Mouse (Mus musculus) ES-E14 (cell line): ENCODE results near the gene Rxra. TPM values are rescaled to one million over a fixed set of nuclear protein-coding genes. Genes with fewer than 3 reads are reported as not detected.

ENCODE experiments used
- DNase-seq: peaks from one replicate; pipeline ENCODE4 v3.0.0-alpha.2; 2013; ENCODE audit warnings: low read depth, low spot score
- H3K27ac ChIP-seq: 2 replicates; pipeline ENCODE4 v1.5.1; 2012; ENCODE audit warnings: low read depth, mild to moderate bottlenecking, low read length, moderate library complexity, mixed read lengths; ENCODE audit not compliant: poor library complexity, insufficient read depth, severe bottlenecking
- H3K36me3 ChIP-seq: 2 replicates; pipeline ENCODE4 v1.6.1; 2012; ENCODE audit warnings: mild to moderate bottlenecking, low read length, moderate library complexity, mixed read lengths; ENCODE audit not compliant: control insufficient read depth, poor library complexity, insufficient read depth, severe bottlenecking
- H3K4me1 ChIP-seq, 2 experiments: fragments of 150-350 bp in 1 of 2; sonication (generic) in 1 of 2; 2 replicates each; pipeline ENCODE4 v1.6.1; 2012; ENCODE audit warnings: low read length in 2 of 2, mild to moderate bottlenecking in 1 of 2, mixed read lengths in 1 of 2; ENCODE audit not compliant: control insufficient read depth in 2 of 2, insufficient read depth in 2 of 2, poor library complexity in 1 of 2
- H3K4me3 ChIP-seq, 2 experiments: fragments of 150-350 bp in 1 of 2; sonication (generic) in 1 of 2; 2 replicates each; pipeline ENCODE4 v1.5.1; 2012; ENCODE audit warnings: low read length in 2 of 2, low read depth in 1 of 2, mild to moderate bottlenecking in 1 of 2, mixed read lengths in 1 of 2; ENCODE audit not compliant: insufficient read depth in 1 of 2, poor library complexity in 1 of 2, severe bottlenecking in 1 of 2
- H3K9ac ChIP-seq: 2 replicates; pipeline ENCODE4 v1.6.1; 2012; ENCODE audit warnings: low read depth, mild to moderate bottlenecking, low read length, mixed read lengths; ENCODE audit not compliant: poor library complexity, insufficient read depth, severe bottlenecking
- H3K9me3 ChIP-seq: fragments of 150-350 bp; sonication (generic); 2 replicates; pipeline ENCODE4 v1.6.1; 2012; ENCODE audit warnings: low read depth, mild to moderate bottlenecking, low read length; ENCODE audit not compliant: control insufficient read depth, insufficient read depth
- CHD2 ChIP-seq: IDR thresholded peaks from 2 replicates; pipeline ENCODE4 v1.6.1; 2014; ENCODE audit warnings: mild to moderate bottlenecking, low read depth, low read length, inconsistent platforms
- HCFC1 ChIP-seq: IDR thresholded peaks from 2 replicates; pipeline ENCODE4 v1.6.1; 2012; ENCODE audit warnings: low read length, inconsistent platforms, borderline replicate concordance; ENCODE audit not compliant: insufficient read depth
- MAFK ChIP-seq: IDR thresholded peaks from 2 replicates; pipeline ENCODE4 v1.6.1; 2014; ENCODE audit warnings: mild to moderate bottlenecking, low read depth, low read length, inconsistent platforms; ENCODE audit not compliant: insufficient read depth
- ZC3H11A ChIP-seq: IDR thresholded peaks from 2 replicates; pipeline ENCODE4 v1.6.1; 2012; ENCODE audit warnings: low read depth, mild to moderate bottlenecking, inconsistent platforms, low read length, borderline replicate concordance
- ZNF384 ChIP-seq: IDR thresholded peaks from 2 replicates; pipeline ENCODE4 v1.6.1; 2012; ENCODE audit warnings: low read depth, low read length, inconsistent platforms
- in situ Hi-C, 2 experiments: fragments of 600-800 bp; cut with MboI; formaldehyde crosslinking; loops; one replicate each; pipeline ENCODE4 v1.15.1; 2025; ENCODE audit warnings: low sequenced_read_pairs in 2 of 2, inconsistent platforms in 1 of 2; ENCODE audit not compliant: unreplicated experiment in 2 of 2
- total RNA-seq: library from RNA; depleted of rRNA; stranded (reverse); fragments of 300-350 nt; gene quantifications from 2 replicates; pipeline ENCODE4 v1.2.3, GENCODE M21; 2012

Gene Rxra
- total RNA-seq, 1 experiment: 21.0 TPM

GRCm38 (mm10) chr2:27733021-27733420 is 56.8 kb downstream of the Rxra start:
- H3K36me3 ChIP-seq: no peaks in the 10 kb centered on the region
- TF ChIP-seq MAFK (no peak), CHD2 (no peak), ZNF384 (no peak), ZC3H11A (no peak), HCFC1 (no peak)
- in situ Hi-C loops: no loop called here
- DNase-seq: no peak
- H3K27ac ChIP-seq: no peak overlapping the region
- peaks cover 0 to 5% of the 10 kb centered on the region in 2 experiments; a peak in 1 of 4 replicates for H3K4me1 ChIP-seq
- no peaks in the 10 kb centered on the region for H3K9me3 ChIP-seq
- no peak overlapping the region for H3K4me3 ChIP-seq
- H3K9ac ChIP-seq: no peak overlapping the region

- Histone ChIP-seq H3K27ac (no peak overlapping the region), H3K36me3 (no peaks in the 10 kb centered on the region), H3K4me1 (peaks cover under 1 to 5% of the 10 kb centered on the region in 2 experiments; a peak in 2 of 4 replicates), H3K4me3 (no peak overlapping the region), H3K9ac (no peak overlapping the region), H3K9me3 (no peaks in the 10 kb centered on the region)
- no peak for DNase-seq
- in situ Hi-C loops: no loop called here
- no peak for TF ChIP-seq HCFC1
- no peak for TF ChIP-seq ZC3H11A
- TF ChIP-seq ZNF384: no peak
- TF ChIP-seq MAFK: no peak
- TF ChIP-seq CHD2: no peak
Measured at GRCm38 (mm10) chr2:27734328-27734727, 58.1 kb downstream of the Rxra start.

GRCm38 (mm10) chr2:27734800-27735199 is 58.6 kb downstream of the Rxra start:
- H3K9me3 ChIP-seq: no peaks in the 10 kb centered on the region
- H3K36me3 ChIP-seq: no peaks in the 10 kb centered on the region
- DNase-seq: no peak
- no peak overlapping the region for H3K9ac ChIP-seq
- no peak overlapping the region for H3K4me3 ChIP-seq
- no peak overlapping the region for H3K27ac ChIP-seq
- in situ Hi-C loops: no loop called here
- TF ChIP-seq HCFC1: no peak
- TF ChIP-seq MAFK: no peak
- TF ChIP-seq CHD2: no peak
- no peak for TF ChIP-seq ZNF384
- TF ChIP-seq ZC3H11A: no peak
- peaks cover 5 to 9% of the 10 kb centered on the region in 2 experiments; a peak in 2 of 4 replicates for H3K4me1 ChIP-seq

GRCm38 (mm10) chr2:27736802-27737201 is 60.6 kb downstream of the Rxra start:
- Histone ChIP-seq H3K9ac (no peak overlapping the region), H3K36me3 (no peaks in the 10 kb centered on the region), H3K27ac (no peak overlapping the region), H3K4me3 (no peak overlapping the region), H3K4me1 (peaks cover 7 to 18% of the 10 kb centered on the region in 2 experiments), H3K9me3 (no peaks in the 10 kb centered on the region)
- no peak for DNase-seq
- TF ChIP-seq ZC3H11A: no peak
- TF ChIP-seq CHD2: no peak
- no peak for TF ChIP-seq ZNF384
- TF ChIP-seq HCFC1: no peak
- TF ChIP-seq MAFK: no peak
- in situ Hi-C loops: no loop called here

GRCm38 (mm10) chr2:27738396-27738795 is 62.2 kb downstream of the Rxra start:
- in situ Hi-C loops: no loop called here
- DNase-seq: no peak
- H3K4me3 ChIP-seq: no peak overlapping the region
- no peak overlapping the region for H3K9ac ChIP-seq
- no peaks in the 10 kb centered on the region for H3K36me3 ChIP-seq
- no peaks in the 10 kb centered on the region for H3K9me3 ChIP-seq
- H3K27ac ChIP-seq: no peak overlapping the region
- H3K4me1 ChIP-seq: peaks cover 7 to 18% of the 10 kb centered on the region in 2 experiments
- no peak for TF ChIP-seq CHD2
- TF ChIP-seq ZC3H11A: no peak
- TF ChIP-seq MAFK: no peak
- TF ChIP-seq ZNF384: no peak
- no peak for TF ChIP-seq HCFC1
